Mouse (Mus musculus): ENCODE measurements around the gene Palm3.

Gene Palm3

GRCm38 (mm10) chr8:84066291-84066930 is 45.1 kb downstream of the Palm3 start, which contains the start of gene Rfx1:
Gene Rfx1, plus strand, starts transcription at chr8:84066834.
- peak; percentile 94 to 98 for DNase-seq (ENCODE audit: low spot score in 2 of 2)

- DNase-seq (ENCODE audit: low spot score in 2 of 2): peak; percentile 96
Measured at GRCm38 (mm10) chr8:84067047-84067573, 45.8 kb downstream of the Palm3 start.

GRCm38 (mm10) chr8:84067911-84068310 is 46.6 kb downstream of the Palm3 start:
- no peak for DNase-seq (ENCODE audit: low spot score in 2 of 2)

GRCm38 (mm10) chr8:84068316-84069035 is 47.2 kb downstream of the Palm3 start:
- no peak for DNase-seq (ENCODE audit: low spot score in 2 of 2)

GRCm38 (mm10) chr8:84069169-84069568 is 47.9 kb downstream of the Palm3 start:
- DNase-seq (ENCODE audit: low spot score in 2 of 2): no peak

GRCm38 (mm10) chr8:84069750-84070149 is 48.5 kb downstream of the Palm3 start:
- DNase-seq (ENCODE audit: low spot score in 2 of 2): no peak

GRCm38 (mm10) chr8:84070241-84070640 is 49.0 kb downstream of the Palm3 start:
- DNase-seq (ENCODE audit: low spot score in 2 of 2): no peak

- no peak for DNase-seq (ENCODE audit: low spot score in 2 of 2)
Measured at GRCm38 (mm10) chr8:84070667-84071066, 49.4 kb downstream of the Palm3 start.

GRCm38 (mm10) chr8:84071921-84072320 is 50.6 kb downstream of the Palm3 start:
- no peak for DNase-seq (ENCODE audit: low spot score in 2 of 2)

GRCm38 (mm10) chr8:84072321-84072720 is 51.0 kb downstream of the Palm3 start:
- DNase-seq (ENCODE audit: low spot score in 2 of 2): no peak

GRCm38 (mm10) chr8:84073230-84073976 is 52.1 kb downstream of the Palm3 start:
- DNase-seq (ENCODE audit: low spot score in 2 of 2): no peak

- DNase-seq (ENCODE audit: low spot score in 2 of 2): no peak
Measured at GRCm38 (mm10) chr8:84076412-84076811, 55.1 kb downstream of the Palm3 start.

- DNase-seq (ENCODE audit: low spot score in 2 of 2): no peak
Measured at GRCm38 (mm10) chr8:84076849-84077248, 55.6 kb downstream of the Palm3 start.

GRCm38 (mm10) chr8:84079206-84079605 is 57.9 kb downstream of the Palm3 start:
- DNase-seq (ENCODE audit: low spot score in 2 of 2): no peak
